Mouse (Mus musculus) retina, postnatal 7 days (tissue): ENCODE measurements around the gene Adm2.

ENCODE experiments used
- DNase-seq: peaks from one replicate; pipeline ENCODE4 v3.0.0-alpha.2; 2012; ENCODE audit warnings: low read depth, low spot score

Adm2 gene

GRCm38 (mm10) chr15:89322670-89323522 lies at the start of gene Adm2:
Gene Adm2, plus strand, starts transcription at chr15:89322720.
- DNase-seq, result no peak

GRCm38 (mm10) chr15:89275497-89275896 lies 47.0 kb upstream of the Adm2 start:
- no peak for DNase-seq

GRCm38 (mm10) chr15:89277366-89277765 lies 45.2 kb upstream of the Adm2 start:
- no peak for DNase-seq

GRCm38 (mm10) chr15:89282546-89282945 lies 40.0 kb upstream of the Adm2 start:
- DNase-seq, result no peak

- no peak for DNase-seq
These were observed 38.4 kb upstream of the Adm2 start for GRCm38 (mm10) chr15:89284094-89284493.

- DNase-seq, result no peak
These were observed 37.5 kb upstream of the Adm2 start for GRCm38 (mm10) chr15:89285004-89285403.

GRCm38 (mm10) chr15:89285478-89285877 lies 37.0 kb upstream of the Adm2 start:
- DNase-seq, result no peak

GRCm38 (mm10) chr15:89286114-89286513 lies 36.4 kb upstream of the Adm2 start:
- no peak for DNase-seq

GRCm38 (mm10) chr15:89286582-89286981 lies 35.9 kb upstream of the Adm2 start:
- DNase-seq, result no peak

GRCm38 (mm10) chr15:89288227-89288767 lies 34.2 kb upstream of the Adm2 start:
- DNase-seq, result no peak

GRCm38 (mm10) chr15:89289455-89289854 lies 33.1 kb upstream of the Adm2 start:
- DNase-seq, result no peak

- no peak for DNase-seq
These were observed 31.0 kb upstream of the Adm2 start for GRCm38 (mm10) chr15:89291521-89291920.

- DNase-seq, result no peak
These were observed 29.7 kb upstream of the Adm2 start for GRCm38 (mm10) chr15:89292795-89293194.

- DNase-seq, result no peak
These were observed 28.7 kb upstream of the Adm2 start for GRCm38 (mm10) chr15:89293778-89294177.

GRCm38 (mm10) chr15:89295580-89296165 lies 26.8 kb upstream of the Adm2 start:
- no peak for DNase-seq

- DNase-seq, result no peak
These were observed 26.1 kb upstream of the Adm2 start for GRCm38 (mm10) chr15:89296465-89296864.

- no peak for DNase-seq
These were observed 24.8 kb upstream of the Adm2 start for GRCm38 (mm10) chr15:89297695-89298094.

- no peak for DNase-seq
These were observed 22.3 kb upstream of the Adm2 start for GRCm38 (mm10) chr15:89300180-89300579.

- no peak for DNase-seq
These were observed 21.9 kb upstream of the Adm2 start for GRCm38 (mm10) chr15:89300600-89300999.

GRCm38 (mm10) chr15:89305966-89306365 lies 16.6 kb upstream of the Adm2 start:
- no peak for DNase-seq

- DNase-seq, result no peak
These were observed 15.1 kb upstream of the Adm2 start for GRCm38 (mm10) chr15:89307461-89307860.

GRCm38 (mm10) chr15:89308406-89309139 lies 13.9 kb upstream of the Adm2 start:
- no peak for DNase-seq
